Mouse (Mus musculus) CH12F3 (cell line): ENCODE measurements around the gene F2r.

Source experiments
- in situ Hi-C: fragments of 300-500 bp; cut with MboI; formaldehyde crosslinking; loops from 2 replicates; pipeline ENCODE4 v1.14.3; 2020; ENCODE audit warnings: low sequenced_read_pairs

Gene F2r

GRCm38 (mm10) chr13:95618309-95618712, at the start of gene F2r:
F2r (minus strand) TSS chr13:95618487.
- in situ Hi-C loops = no loop called here

DNA sequence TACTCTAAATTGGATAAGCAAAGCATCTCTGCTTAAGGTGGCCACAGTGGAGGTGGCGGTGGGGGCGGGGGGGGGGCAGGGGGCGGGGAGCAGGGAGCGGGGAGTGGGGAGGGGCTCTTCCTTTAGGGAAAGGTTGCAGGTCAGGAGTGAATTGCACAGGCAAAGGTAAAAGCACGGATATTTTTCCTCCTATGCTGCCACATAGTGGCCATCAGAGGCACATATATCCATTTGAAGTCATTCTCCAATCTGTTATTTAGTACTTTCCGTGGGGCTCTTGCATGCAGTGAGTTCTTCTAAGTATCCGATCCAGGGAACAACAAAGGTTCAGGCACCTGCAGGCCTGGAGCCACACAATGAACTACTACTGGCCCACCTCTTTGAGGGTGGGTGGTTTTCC, 49.0 kb upstream of the F2r start:
- in situ Hi-C loops = no loop called here

DNA sequence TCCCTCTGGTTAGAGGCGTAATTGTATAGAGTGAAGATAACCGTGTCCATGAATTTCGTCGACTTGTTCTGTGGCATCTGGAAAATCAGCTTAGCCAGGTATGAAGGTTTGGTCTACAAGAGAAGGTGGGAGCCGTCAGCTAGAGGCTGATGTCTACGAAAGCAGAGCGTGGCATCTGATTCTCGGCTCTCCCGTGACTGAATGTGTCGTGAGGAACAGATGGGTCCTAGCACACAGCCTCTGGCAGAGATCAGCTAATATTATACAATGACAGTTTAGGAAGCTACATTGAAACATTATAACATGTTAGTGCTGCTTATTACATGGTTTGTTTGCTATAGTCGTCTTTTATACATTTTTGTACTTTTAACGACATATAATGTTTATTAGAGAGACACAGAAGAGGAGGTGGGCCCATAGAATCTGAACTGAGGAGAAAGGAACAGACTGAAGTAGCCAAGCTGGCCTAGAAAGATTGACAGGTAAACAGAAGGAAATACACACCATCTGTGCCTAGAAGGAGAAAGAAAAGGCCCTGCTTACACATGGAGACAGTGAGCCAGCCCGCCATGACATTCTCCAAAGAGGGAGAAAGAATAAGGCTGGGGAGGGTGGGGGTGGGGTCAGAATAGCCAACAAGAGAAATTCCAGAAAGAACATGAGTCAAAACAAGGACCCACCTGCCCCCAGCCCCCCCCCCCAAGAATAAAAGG, 47.5 kb upstream of the F2r start:
- in situ Hi-C loops = no loop called here

DNA sequence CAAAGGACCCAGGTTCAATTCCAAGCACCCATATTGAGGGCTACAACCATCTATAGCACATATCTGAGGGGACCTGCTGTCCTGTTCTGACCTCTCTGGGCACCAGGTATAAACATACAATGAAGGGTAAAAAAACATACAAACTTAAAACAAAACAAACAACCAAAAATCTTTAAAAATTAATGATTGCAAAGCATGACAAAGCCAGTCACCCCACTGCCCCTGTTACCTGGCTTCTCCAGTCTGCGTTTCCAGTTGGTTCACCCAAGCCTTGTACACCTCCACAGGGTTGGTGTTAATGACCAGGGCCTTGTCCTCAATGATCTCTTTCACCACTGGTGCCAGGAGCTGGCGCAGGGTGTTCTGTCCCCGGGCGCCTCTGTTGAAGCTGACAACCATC, 45.5 kb upstream of the F2r start:
- in situ Hi-C loops = no loop called here

GRCm38 (mm10) chr13:95659432-95659831, 41.1 kb upstream of the F2r start:
- in situ Hi-C loops = no loop called here

GRCm38 (mm10) chr13:95657171-95657570, 38.9 kb upstream of the F2r start:
- in situ Hi-C loops = no loop called here

DNA sequence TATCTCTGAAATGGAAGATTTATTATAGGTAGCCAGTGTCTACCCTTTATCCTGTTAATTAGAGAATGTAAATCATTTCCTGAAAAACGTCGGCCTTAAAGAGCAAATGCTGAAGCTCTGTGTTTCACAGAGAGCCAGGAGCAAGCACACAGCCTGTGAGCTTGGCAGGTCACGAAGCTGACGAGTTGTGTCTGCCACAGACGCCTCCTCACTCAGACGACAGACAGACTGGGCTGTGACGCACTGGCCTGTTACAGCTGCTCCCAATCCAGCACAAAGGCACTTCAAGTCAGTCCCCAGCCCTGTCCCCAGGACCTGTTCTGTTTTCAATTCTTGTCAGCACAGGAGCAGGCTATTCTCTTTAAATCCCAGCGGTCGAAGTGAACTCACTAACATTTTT, 37.0 kb upstream of the F2r start:
- in situ Hi-C loops = no loop called here

- in situ Hi-C loops = no loop called here
Observed at GRCm38 (mm10) chr13:95653696-95654095, 35.4 kb upstream of the F2r start.

DNA sequence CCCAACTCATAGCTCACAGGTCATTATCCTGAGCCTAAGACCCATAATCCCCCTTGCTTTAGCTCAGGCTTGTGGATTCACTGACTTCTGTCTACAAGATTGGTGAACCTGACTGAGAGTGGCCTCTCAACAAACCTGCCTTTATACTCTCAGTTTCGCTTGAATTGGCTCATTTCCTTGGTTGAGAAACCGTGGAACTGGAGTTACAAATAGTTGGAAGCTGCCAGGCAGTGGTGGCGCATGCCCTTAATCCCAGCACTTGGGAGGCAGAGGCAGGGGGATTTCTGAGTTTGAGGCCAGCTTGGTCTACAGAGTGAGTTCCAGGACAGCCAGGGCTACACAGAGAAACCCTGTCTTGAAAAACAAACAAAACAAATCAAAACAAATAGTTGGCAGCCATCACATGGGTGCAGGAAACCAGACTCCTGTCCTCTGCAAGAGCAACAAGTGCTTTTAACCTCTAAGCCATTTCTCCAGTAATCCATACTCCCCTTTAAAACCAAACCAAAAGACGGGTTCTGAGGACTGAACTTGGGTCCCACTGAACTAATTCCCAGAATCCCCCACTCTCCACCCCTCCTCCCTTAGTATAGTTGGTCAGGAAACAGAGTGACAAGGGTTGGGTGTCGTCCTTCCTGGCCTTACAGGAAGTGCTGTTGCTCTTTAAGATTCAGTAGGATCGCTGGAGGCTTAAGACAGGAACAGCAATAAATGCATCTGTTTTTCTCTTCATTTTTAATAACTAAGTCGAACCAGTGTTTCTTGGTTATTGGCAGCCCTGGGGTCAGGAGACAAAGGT, 33.8 kb upstream of the F2r start:
- in situ Hi-C loops = no loop called here

DNA sequence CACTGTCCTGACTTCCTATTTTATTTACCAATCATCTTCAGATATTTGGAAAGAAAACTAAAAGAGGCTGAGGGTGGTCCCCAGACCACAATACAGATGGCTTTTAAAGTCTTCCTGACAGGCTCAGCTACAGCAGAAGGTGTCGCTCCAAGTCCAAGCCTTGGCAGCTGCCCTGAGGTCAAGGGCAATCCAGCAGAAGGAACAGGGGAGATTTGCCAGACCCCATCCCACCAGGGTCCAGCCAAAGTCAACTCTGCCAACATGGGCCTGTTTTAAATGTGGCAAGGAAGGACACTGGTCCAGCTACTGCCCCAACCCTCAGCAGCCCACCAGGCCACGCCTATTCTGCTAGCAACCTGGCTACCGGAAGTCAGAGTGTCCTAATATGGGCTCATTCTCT, 31.7 kb upstream of the F2r start:
- in situ Hi-C loops = no loop called here

DNA sequence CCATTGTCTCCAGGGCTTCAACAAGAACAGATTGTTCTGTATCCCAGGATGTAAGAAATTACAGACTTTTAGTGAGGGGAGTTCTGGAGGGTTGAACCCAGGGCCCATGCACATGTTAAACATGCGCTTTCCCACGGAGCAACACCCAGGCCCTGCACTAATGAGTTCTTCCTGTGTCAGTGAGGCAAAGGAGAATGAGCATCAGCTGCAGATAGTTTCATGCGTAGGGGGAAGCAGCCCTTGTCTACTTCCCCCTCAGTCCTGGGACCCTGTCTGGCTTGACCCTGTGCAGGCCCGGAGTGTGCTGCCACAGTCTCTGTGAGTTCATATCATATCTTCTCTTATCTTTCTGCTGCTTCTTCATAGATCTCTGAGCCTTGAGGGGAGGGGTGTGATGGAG, 29.0 kb upstream of the F2r start:
- in situ Hi-C loops = no loop called here

DNA sequence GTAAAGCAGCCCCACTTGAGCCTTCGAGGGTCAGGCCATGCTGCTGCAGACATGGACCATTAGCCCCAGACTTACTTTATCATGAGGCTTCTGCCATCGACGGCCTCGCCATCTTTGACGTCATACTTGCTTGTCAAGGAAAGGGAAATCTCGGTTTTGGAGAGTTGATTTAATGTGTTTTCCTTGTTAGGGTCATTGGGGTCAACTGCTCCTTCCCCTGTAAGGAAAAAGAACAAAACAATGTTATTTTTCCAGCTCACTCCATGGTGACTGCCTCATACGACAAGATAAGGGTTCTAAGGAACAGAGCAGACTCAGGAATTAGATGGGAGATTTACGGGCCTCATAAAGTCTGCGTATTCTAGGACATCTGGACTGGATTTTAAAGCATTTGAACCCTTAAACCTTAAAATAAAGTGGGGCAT, 28.4 kb upstream of the F2r start:
- in situ Hi-C loops = no loop called here

GRCm38 (mm10) chr13:95643740-95644139, 25.5 kb upstream of the F2r start:
- in situ Hi-C loops = no loop called here

DNA sequence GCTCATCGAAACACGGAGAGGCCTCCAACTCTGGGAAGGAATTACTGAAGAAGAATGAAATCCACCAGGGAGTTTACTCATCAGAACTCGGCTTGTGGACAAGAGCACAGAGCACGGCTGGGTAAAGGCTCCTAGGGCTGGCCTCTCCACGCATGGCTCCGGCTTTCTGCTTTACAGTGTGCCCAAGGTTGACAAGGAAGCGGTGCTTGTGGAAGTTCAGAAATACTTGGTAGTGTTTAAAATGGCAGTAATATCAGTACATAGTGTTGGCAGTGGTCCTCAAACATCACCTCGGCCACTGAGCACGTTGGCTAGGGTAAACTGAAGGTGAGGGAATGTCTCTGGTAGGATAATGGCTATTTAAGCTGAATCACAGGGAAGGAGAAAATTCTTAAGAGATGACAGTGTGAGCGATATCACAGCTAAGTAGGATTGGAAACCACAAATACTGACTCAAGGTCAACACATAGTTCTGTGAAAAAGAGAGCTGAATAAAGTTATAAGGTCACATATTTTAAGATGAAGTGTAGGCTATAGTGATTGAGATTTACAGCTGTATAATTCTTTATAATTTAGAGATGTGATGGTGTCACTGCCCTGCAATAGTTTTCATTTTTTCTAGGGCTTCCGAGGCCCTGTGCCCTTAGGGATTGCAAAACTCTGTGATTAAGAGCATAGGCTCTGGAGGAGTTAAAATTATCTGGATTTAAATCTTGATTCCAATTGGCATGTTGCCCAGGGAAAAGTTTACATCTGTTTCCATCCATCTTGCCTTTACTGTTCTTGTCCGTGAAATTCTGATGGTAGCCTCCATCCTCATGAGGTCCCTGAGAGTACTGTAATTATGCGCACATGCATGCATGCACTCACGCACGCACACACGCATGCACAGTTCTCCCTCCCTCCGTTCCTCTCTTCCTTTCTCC, 23.0 kb upstream of the F2r start:
- in situ Hi-C loops = no loop called here

DNA sequence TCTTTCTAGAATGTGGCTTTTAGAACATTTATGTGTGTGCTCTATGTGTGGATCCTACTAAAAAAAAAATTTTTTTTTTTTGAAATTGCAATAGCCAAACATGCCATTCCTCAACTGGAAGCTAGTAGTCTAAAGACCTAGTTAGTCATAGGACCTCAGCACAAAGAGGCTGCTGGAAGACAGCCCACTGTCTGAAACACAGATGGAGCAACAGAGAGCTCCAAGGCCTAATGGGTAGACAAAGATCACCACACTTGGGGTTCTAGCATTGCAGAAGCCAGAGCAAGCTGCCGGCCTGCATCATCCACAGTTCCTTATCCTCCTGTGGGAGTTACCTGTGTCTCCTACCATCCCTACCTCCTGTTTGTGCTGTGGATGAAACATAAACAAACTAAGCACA, 22.1 kb upstream of the F2r start:
- in situ Hi-C loops = no loop called here

- in situ Hi-C loops = no loop called here
Observed at GRCm38 (mm10) chr13:95639336-95640116, 21.2 kb upstream of the F2r start.

GRCm38 (mm10) chr13:95638894-95639293, 20.6 kb upstream of the F2r start:
- in situ Hi-C loops = no loop called here

DNA sequence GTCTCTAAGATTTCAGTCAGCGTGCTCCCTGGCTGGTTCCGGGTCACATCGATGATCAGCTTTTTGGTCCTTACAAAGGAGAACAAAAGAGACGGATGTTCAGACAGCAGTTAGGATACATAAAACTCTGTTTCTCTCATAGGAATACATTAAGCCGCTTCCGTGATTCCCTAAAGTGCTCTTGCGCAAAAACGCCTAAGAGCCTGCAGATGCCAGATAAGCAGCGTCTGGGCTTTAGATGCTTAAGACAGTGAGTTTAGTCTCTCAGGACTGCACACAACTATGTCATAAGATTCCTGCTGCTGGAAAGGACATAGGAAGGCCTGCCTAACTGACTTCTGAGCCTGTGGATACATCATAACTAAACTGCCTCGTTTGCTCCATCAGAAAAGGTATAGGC, 19.4 kb upstream of the F2r start:
- in situ Hi-C loops = no loop called here

GRCm38 (mm10) chr13:95635301-95635700, 17.0 kb upstream of the F2r start:
- in situ Hi-C loops = no loop called here

DNA sequence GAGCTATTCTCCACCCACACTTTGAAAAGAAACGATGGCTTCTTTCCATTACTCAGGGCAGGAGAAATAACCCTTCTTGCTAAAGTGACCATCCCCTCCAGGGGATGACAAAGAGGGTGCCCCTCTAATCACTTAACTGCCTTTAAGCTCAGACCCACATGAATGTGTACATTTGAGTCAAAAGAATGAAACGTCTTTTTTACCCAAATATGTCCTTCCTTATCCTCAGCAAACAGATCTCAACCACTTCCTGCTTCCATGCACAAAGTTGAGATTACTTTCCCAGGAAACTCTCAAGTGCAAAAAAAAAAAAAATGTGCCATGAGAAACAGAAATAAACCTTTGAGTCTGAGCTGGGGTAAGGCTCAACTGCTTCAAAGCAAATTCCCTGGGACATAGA, 16.2 kb upstream of the F2r start:
- in situ Hi-C loops = no loop called here

DNA sequence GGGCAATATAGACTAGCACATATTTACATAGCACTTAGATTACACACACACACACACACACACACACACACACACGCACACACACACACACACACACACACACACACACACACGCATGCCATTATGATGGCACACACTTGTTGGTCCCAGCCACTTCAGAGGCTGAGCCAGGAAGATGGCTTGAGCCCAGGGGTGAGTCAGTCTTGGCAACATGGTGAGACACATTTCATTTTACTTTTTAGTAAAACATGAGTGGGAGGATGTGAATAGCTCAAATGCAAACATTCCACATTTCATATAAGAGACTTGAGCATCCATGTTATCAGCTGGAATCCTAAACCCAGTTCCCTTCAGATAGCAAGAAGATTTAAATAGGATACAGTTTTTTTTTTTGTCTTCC, 15.1 kb upstream of the F2r start:
- in situ Hi-C loops = no loop called here
